Mouse (Mus musculus): Measurements from ENCODE around the gene Abca12.

Gene Abca12

GRCm38 (mm10) chr1:71414810-71415209 is at the start of gene Abca12:
Abca12 (minus strand) TSS chr1:71414910.
- DNase-seq (ENCODE audit: extremely low spot score, low read depth, low spot score): no peak

- no peak for DNase-seq (ENCODE audit: extremely low spot score, low read depth, low spot score)
Measured at GRCm38 (mm10) chr1:71457961-71458360, 43.3 kb upstream of the Abca12 start.

GRCm38 (mm10) chr1:71447424-71447823 is 32.7 kb upstream of the Abca12 start:
- no peak for DNase-seq (ENCODE audit: extremely low spot score, low read depth, low spot score)

GRCm38 (mm10) chr1:71421741-71422333 is 7.1 kb upstream of the Abca12 start:
- no peak for DNase-seq (ENCODE audit: extremely low spot score, low read depth, low spot score)

GRCm38 (mm10) chr1:71418467-71418866 is 3.8 kb upstream of the Abca12 start:
- no peak for DNase-seq (ENCODE audit: extremely low spot score, low read depth, low spot score)

- no peak for DNase-seq (ENCODE audit: extremely low spot score, low read depth, low spot score)
Measured at GRCm38 (mm10) chr1:71417951-71418350, 3.2 kb upstream of the Abca12 start.

- DNase-seq (ENCODE audit: extremely low spot score, low read depth, low spot score): no peak
Measured at GRCm38 (mm10) chr1:71414084-71414483, 626 bp downstream of the Abca12 start.

- no peak for DNase-seq (ENCODE audit: extremely low spot score, low read depth, low spot score)
Measured at GRCm38 (mm10) chr1:71413114-71413513, 1.6 kb downstream of the Abca12 start.

GRCm38 (mm10) chr1:71407711-71408110 is 7.0 kb downstream of the Abca12 start:
- DNase-seq (ENCODE audit: extremely low spot score, low read depth, low spot score): no peak

GRCm38 (mm10) chr1:71397635-71398034 is 17.1 kb downstream of the Abca12 start:
- DNase-seq (ENCODE audit: extremely low spot score, low read depth, low spot score): no peak

- DNase-seq (ENCODE audit: extremely low spot score, low read depth, low spot score): no peak
Measured at GRCm38 (mm10) chr1:71396105-71396504, 18.6 kb downstream of the Abca12 start.

- no peak for DNase-seq (ENCODE audit: extremely low spot score, low read depth, low spot score)
Measured at GRCm38 (mm10) chr1:71394177-71394576, 20.5 kb downstream of the Abca12 start.

GRCm38 (mm10) chr1:71393489-71393888 is 21.2 kb downstream of the Abca12 start:
- no peak for DNase-seq (ENCODE audit: extremely low spot score, low read depth, low spot score)

- DNase-seq (ENCODE audit: extremely low spot score, low read depth, low spot score): no peak
Measured at GRCm38 (mm10) chr1:71392463-71392862, 22.2 kb downstream of the Abca12 start.

GRCm38 (mm10) chr1:71386593-71386992 is 28.1 kb downstream of the Abca12 start:
- no peak for DNase-seq (ENCODE audit: extremely low spot score, low read depth, low spot score)

GRCm38 (mm10) chr1:71384098-71384497 is 30.6 kb downstream of the Abca12 start:
- DNase-seq (ENCODE audit: extremely low spot score, low read depth, low spot score): no peak

GRCm38 (mm10) chr1:71373090-71373489 is 41.6 kb downstream of the Abca12 start:
- DNase-seq (ENCODE audit: extremely low spot score, low read depth, low spot score): no peak

- no peak for DNase-seq (ENCODE audit: extremely low spot score, low read depth, low spot score)
Measured at GRCm38 (mm10) chr1:71370266-71370665, 44.4 kb downstream of the Abca12 start.

GRCm38 (mm10) chr1:71367770-71368169 is 46.9 kb downstream of the Abca12 start:
- no peak for DNase-seq (ENCODE audit: extremely low spot score, low read depth, low spot score)

- no peak for DNase-seq (ENCODE audit: extremely low spot score, low read depth, low spot score)
Measured at GRCm38 (mm10) chr1:71342861-71343554, 71.7 kb downstream of the Abca12 start.

- no peak for DNase-seq (ENCODE audit: extremely low spot score, low read depth, low spot score)
Measured at GRCm38 (mm10) chr1:71342261-71342594, 72.5 kb downstream of the Abca12 start.

GRCm38 (mm10) chr1:71341370-71342260 is 73.1 kb downstream of the Abca12 start:
- no peak for DNase-seq (ENCODE audit: extremely low spot score, low read depth, low spot score)
